Mouse (Mus musculus): ENCODE data around the gene Ubald1. TPM values are rescaled to one million over a fixed set of nuclear protein-coding genes. Genes with fewer than 3 reads are reported as not detected.

Ubald1 gene
- total RNA-seq, 2 experiments from 2014 or later, result 20.2 to 20.9 TPM

DNA sequence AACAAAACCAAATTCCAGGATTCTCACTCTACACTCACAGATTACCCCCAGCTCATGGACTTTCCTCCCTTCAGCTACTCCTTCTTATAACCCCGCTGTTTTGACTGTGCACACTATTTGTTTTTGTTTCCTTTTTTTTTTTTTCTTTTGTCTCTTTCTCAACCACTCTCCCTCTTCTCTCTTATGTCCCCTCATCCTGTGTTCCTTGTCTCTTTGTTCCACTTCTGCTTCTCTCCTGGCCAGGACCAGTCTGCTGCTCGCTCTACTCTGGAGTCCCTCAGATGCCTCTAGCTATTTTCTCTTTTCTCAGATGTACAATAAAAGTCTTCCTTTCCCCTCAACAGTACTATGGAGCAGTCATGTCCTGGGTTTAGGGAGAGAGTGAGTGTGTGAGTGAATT lies 22.3 kb upstream of the Ubald1 start:
- DNase-seq (ENCODE audit: low spot score), result no peak
- intact Hi-C loops (cut with DNase I), result no loop called here

DNA sequence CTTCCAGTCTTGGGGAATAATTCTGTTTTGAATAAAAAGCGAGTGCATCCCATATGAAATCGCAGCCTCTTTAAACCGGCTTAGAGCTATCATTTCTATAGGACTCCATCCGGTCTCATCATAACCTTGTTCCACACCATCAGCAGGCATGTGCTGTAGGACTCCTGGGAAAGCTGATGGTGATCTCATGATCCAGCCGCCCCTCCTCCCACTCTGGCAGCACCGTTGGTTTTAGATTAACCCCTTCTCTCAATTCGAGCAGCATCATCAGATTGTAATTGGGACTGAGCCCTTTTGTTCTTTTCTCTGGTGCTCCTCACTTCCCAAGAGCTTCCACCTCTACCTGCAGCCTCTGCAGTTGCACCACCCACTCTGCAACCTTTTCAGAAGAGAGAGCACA lies 21.1 kb upstream of the Ubald1 start:
- intact Hi-C loops (cut with DNase I), result no loop called here
- DNase-seq (ENCODE audit: low spot score), result no peak

DNA sequence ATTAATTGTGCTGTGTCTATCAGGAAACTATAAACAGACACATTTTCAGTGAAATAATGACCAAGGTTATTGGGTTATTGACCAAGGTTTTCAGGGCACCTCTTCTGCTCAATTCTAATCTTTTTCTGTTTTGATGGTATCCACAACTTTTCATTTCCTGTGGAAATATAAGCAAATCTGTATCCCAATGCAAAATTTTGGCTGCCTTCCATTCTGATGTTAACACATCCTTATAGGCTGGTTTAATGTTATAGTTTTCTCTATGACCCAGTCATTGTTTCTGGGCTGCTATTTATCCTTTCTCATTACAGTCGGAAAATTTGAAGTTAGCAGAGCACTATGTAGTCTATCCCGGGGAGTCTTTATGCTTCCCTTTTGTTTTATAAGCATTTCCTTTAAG lies 19.6 kb upstream of the Ubald1 start:
- intact Hi-C loops (cut with DNase I), result no loop called here
- no peak for DNase-seq (ENCODE audit: low spot score)

GRCm38 (mm10) chr16:4898881-4899280 lies 18.8 kb upstream of the Ubald1 start:
- intact Hi-C loops (cut with DNase I), result no loop called here

DNA sequence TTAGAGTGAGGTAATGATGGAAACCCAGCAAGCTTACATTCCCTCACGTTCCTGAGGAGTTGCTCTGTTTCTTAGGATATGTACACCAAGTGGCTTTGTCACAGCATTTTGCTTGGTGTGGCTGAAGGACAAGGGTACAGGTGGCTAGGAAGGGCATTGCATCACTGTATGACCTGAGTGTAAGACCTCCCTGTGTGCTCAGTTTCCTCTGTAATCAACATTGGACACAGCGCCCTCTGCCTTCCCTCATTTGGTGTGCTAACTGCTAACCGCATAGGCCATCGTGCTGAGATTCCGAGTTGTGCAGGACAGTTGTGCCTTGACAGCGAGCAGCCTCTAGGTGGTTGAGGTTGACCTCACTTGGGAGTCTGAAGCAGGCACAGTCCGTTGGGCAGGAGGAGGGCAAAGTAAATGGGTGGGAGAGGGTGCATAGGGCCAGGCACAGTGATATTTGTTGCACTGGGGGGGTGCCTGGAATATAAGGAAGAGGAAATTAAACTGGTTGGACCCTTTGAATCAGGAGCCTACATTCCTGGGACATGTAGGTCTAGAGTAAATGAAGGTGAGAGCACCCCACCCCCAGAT lies 17.1 kb upstream of the Ubald1 start:
- intact Hi-C loops (cut with DNase I), result no loop called here
- no peak for DNase-seq (ENCODE audit: low spot score)

More at GRCm38 (mm10) chr16:4898881-4899280, 18.8 kb upstream of the Ubald1 start:
- no peak for DNase-seq (ENCODE audit: low spot score)

- intact Hi-C loops (cut with DNase I), result no loop called here
- DNase-seq (ENCODE audit: low spot score), result peak; percentile 66
Measured at GRCm38 (mm10) chr16:4896249-4897027, 16.3 kb upstream of the Ubald1 start.

DNA sequence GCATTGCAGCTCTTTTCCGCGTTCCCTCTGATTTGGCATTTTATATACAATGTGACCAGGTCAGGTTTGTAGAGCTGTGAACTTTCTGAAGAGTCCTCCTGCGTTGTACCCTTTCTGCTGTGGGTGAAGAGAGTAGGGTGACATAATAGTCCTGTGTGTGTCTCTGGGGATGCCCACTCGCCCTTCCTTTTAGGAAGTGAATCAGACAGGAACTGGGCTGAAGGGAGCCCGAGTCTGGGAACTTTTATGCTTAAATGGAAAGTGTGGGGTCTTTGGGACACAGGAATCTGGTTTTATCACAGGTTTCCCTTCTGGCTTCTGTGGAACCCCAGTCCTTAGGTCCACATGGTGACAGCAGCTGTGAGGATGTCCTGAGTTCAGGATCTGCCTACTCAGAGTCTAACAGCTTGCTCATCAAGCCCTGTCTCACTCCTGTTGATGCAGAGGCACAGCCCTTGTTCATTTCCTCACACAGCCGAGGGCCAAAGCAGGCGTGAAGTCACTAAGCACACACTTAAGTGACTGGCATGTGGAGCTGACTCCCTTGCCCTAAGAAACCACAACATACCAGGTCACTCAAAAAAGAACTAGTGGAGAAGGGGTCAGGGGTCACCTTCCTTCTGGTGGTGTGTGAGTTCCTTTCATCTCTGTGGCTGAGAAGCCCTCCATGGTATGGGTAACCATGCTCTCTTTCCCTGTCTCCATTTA lies 14.2 kb upstream of the Ubald1 start:
- intact Hi-C loops (cut with DNase I), result no loop called here
- no peak for DNase-seq (ENCODE audit: low spot score)

GRCm38 (mm10) chr16:4892171-4892570 lies 12.1 kb upstream of the Ubald1 start:
- intact Hi-C loops (cut with DNase I), result no loop called here
- DNase-seq (ENCODE audit: low spot score), result no peak

GRCm38 (mm10) chr16:4890201-4890709 lies 10.1 kb upstream of the Ubald1 start:
- DNase-seq (ENCODE audit: low spot score), result no peak

GRCm38 (mm10) chr16:4886690-4887020 lies 6.5 kb upstream of the Ubald1 start:
- no peak for DNase-seq (ENCODE audit: low spot score)
- intact Hi-C loops (cut with DNase I), result loop anchor here (2.0 kb wide), 1 partner anchor 54 kb away; no protein-coding TSS in a partner anchor

More at GRCm38 (mm10) chr16:4890201-4890709, 10.1 kb upstream of the Ubald1 start:
- intact Hi-C loops (cut with DNase I), result no loop called here

- intact Hi-C loops (cut with DNase I), result loop anchor here (2.0 kb wide), 1 partner anchor 55 kb away; no protein-coding TSS in a partner anchor
- DNase-seq (ENCODE audit: low spot score), result peak; percentile 76
Measured at GRCm38 (mm10) chr16:4885760-4886689, 5.9 kb upstream of the Ubald1 start, which contains the start of gene Mgrn1. Gene Mgrn1 (plus strand): TSS chr16:4886249.

DNA sequence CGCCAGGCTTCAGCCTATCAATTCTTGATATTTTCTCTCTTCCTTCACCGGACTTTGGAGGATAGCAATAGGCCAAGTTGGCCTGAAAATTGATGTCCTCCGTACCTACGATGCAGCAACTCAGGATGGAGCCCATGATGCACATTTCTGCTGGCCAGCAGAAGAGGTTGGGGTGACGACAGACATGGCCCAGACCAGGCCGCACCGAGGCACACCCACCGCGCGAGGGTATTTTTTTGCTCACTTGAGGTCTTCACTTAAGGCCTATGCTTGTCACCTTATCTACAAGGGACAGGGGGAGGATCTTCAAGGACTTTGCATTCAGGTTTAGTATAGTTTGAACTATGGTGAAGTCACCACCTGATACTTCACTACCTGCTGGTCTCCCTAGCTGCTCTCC lies 4.8 kb upstream of the Ubald1 start:
- intact Hi-C loops (cut with DNase I), result no loop called here
- no peak for DNase-seq (ENCODE audit: low spot score)

- DNase-seq (ENCODE audit: low spot score), result no peak
- intact Hi-C loops (cut with DNase I), result no loop called here
Measured at GRCm38 (mm10) chr16:4881400-4882351, 1.6 kb upstream of the Ubald1 start.

GRCm38 (mm10) chr16:4879708-4880124 lies 399 bp downstream of the Ubald1 start:
- peak; percentile 86 for DNase-seq (ENCODE audit: low spot score)
- intact Hi-C loops (cut with DNase I), result loop anchor here (2.0 kb wide), 1 partner anchor 33 kb away; no protein-coding TSS in a partner anchor

DNA sequence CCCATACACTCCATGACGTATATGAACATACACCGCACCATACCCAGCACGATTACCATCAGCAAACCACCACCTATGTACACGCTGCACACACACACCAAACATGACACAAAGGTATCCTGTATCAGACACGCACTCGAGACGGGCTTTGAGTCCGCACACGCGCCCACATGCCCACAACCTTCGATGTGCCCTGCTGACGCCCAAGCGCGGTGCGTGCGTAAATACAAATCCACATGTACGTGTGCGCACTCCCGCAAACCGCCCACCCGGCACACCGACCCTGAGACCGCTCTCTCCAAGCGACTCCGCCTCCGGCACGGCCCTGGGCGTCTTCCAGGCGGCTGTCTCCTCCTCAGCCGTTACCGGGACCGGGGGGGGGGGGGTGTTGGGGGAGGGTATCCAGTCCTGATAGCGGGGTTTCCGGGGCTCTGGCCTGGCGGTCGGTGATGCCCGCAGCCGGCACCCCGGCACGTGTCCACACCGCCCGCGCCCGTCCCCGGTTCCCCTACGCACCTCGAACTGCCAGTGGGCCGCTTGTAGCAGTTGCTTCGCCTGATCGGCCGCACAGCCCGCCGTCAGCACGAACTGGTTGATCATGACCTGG lies 911 bp downstream of the Ubald1 start:
- no peak for DNase-seq (ENCODE audit: low spot score)
- intact Hi-C loops (cut with DNase I), result loop anchor here (2.0 kb wide), 1 partner anchor 34 kb away; no protein-coding TSS in a partner anchor

DNA sequence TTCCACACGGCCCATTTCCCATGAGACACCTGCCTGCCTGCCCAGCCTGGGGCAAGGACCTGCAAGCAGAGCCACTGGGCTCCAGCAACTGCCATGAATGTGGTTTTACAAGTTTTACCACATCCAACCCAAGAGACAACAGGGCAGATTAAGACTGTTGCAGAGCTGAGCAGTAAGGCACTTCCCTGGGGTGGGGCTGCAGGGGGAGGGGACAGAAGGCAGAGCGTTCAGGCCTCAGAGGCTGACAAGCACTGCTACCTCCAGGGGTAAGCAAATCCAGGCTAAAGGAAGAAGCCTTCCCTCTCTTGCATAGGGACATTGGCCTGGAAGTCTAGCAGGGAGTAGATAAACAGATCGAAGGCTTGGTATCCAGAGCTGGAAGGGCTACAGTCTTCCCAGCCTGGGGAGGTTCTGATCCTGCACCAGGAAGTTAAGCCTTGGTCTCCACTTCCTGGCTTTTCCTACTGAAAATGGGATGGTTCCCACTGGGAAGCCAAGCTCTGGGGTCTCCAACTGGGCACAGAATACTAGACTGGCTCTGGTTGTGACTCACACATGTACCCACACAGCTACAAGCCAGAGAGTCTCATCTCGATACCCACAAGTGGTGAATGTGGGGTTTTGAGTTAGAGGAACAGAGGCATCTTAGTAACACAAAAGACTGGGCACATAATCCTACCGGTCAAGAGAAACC lies 1.8 kb downstream of the Ubald1 start:
- intact Hi-C loops (cut with DNase I), result loop anchor here (2.0 kb wide), 1 partner anchor 34 kb away; no protein-coding TSS in a partner anchor
- no peak for DNase-seq (ENCODE audit: low spot score)

DNA sequence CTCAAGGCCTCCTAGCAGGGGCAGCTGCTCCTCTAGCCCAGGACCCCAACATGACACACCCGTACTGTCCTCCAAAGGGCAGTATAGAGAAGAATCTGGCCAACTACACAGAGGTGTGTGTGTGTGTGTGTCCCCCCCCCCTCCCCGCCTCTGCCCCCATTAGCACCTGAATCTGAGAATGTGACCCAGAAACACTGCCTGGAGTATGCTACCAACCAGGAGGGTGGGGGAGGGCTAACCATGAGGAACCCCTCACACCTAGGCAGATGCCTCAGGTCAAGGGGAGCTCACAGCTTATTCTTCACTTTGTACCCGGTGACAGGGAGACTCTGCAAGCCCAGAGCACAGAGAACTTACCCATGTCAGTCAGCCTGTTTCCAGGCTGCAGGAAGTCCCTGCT lies 2.4 kb downstream of the Ubald1 start:
- DNase-seq (ENCODE audit: low spot score), result no peak
- intact Hi-C loops (cut with DNase I), result loop anchor here (2.0 kb wide), 1 partner anchor 35 kb away; no protein-coding TSS in a partner anchor
